Mouse (Mus musculus) liver, embryonic 14.5 days (tissue): ENCODE results near the gene Sox30. TPM values are rescaled to one million over a fixed set of nuclear protein-coding genes. Genes with fewer than 3 reads are reported as not detected.

ENCODE experiments used
- ATAC-seq: fragments of 200-750 bp; cut with Nextera tagmentation; 2 replicates; pipeline ENCODE4 v1.8.0; 2017; ENCODE audit warnings: moderate number of reproducible peaks, mild to moderate bottlenecking, moderate library complexity; ENCODE audit not compliant: insufficient read depth
- DNase-seq, 3 experiments: peaks; one replicate each; pipeline ENCODE4 v3.0.0-alpha.2; 2012 to 2013; ENCODE audit warnings: low read depth in 3 of 3, low spot score in 3 of 3
- H3K27ac ChIP-seq: fragments of 300-500 bp; sonication (generic); 2 replicates; pipeline ENCODE4 v1.5.1; 2014; ENCODE audit warnings: moderate library complexity, mild to moderate bottlenecking, control low read depth, inconsistent platforms
- H3K27me3 ChIP-seq: fragments of 300-500 bp; sonication (generic); 2 replicates; pipeline ENCODE4 v1.6.1; 2014; ENCODE audit warnings: mild to moderate bottlenecking, low read length, moderate library complexity; ENCODE audit not compliant: control insufficient read depth, insufficient read depth
- H3K36me3 ChIP-seq: fragments of 300-500 bp; sonication (generic); replicated peaks from 2 replicates; pipeline ENCODE4 v1.6.1; 2014; ENCODE audit warnings: low read depth; ENCODE audit not compliant: control insufficient read depth, insufficient read depth
- H3K4me1 ChIP-seq, 2 experiments: fragments of 200-500 bp in 1 of 2; fragments of 300-500 bp in 1 of 2; sonication (generic) in 1 of 2; replicated peaks; 2 replicates each; pipeline ENCODE4 v1.6.1; 2012 to 2014; ENCODE audit warnings: antibody characterized with exemption in 1 of 2, inconsistent platforms in 1 of 2, low read length in 1 of 2; ENCODE audit not compliant: control insufficient read depth in 2 of 2, insufficient read depth in 2 of 2
- H3K4me2 ChIP-seq: fragments of 300-500 bp; sonication (generic); 2 replicates; pipeline ENCODE4 v1.6.1; 2014; ENCODE audit warnings: low read depth, mild to moderate bottlenecking, control low read depth, moderate library complexity
- H3K4me3 ChIP-seq, 2 experiments: fragments of 200-500 bp in 1 of 2; fragments of 300-500 bp in 1 of 2; sonication (generic) in 1 of 2; 2 replicates each; pipeline ENCODE4 v1.5.1; 2012 to 2014; ENCODE audit warnings: low read depth in 2 of 2, low read length in 2 of 2, mild to moderate bottlenecking in 2 of 2, control low read depth in 1 of 2, inconsistent platforms in 1 of 2, moderate library complexity in 1 of 2; ENCODE audit not compliant: insufficient read depth in 1 of 2
- H3K9ac ChIP-seq: fragments of 300-500 bp; sonication (generic); replicated peaks from 2 replicates; pipeline ENCODE4 v1.6.1; 2014; ENCODE audit warnings: mild to moderate bottlenecking, control low read depth, moderate library complexity
- H3K9me3 ChIP-seq: fragments of 300-500 bp; sonication (generic); 2 replicates; pipeline ENCODE4 v1.6.1; 2016; ENCODE audit warnings: low read length, mixed read lengths; ENCODE audit not compliant: control insufficient read depth
- CTCF ChIP-seq: IDR thresholded peaks from 2 replicates; pipeline ENCODE4 v1.5.1; 2016; ENCODE audit warnings: antibody characterized with exemption, low read depth, control low read depth
- EP300 ChIP-seq: IDR thresholded peaks from 2 replicates; pipeline ENCODE4 v1.6.1; 2016; ENCODE audit warnings: antibody characterized with exemption, low read depth
- WGBS: fragments of 180-500 bp; shearing (Covaris S2); extraction: QIAGEN DNeasy Blood & Tissue Kit; methylation state at CpG from one replicate; pipeline ENCODE4 v1.1.7; 2014; ENCODE audit not compliant: insufficient replicate concordance; 5-methylcytosine and 5-hydroxymethylcytosine counted together
- polyA plus RNA-seq, 2 experiments: library from polyadenylated mRNA; depleted of rRNA in 1 of 2; stranded (reverse) in 1 of 2; unstranded in 1 of 2; fragments of >200 nt; fragmentation: Nextera tagmentation in 1 of 2; extraction: Ambion mirVana in 1 of 2; gene quantifications; 2 replicates each; pipeline versions ENCODE4 v1.2.1 to v1.2.3; 2012 to 2014

Gene Sox30
- polyA plus RNA-seq, 2 experiments: 0.02 TPM; not detected in 1

GRCm38 (mm10) chr11:45943108-45943705 lies 36.9 kb upstream of the Sox30 start:
- Histone ChIP-seq H3K9me3 (no peaks in the 10 kb centered on the region), H3K4me1 (peaks cover 5 to 8% of the 10 kb centered on the region in 2 experiments), H3K4me3 (peak overlapping the region; percentile 81 to 96; a peak in 3 of 4 replicates), H3K9ac (peak overlapping the region; percentile 79), H3K36me3 (no peaks in the 10 kb centered on the region; the same call in 1 of the 2 replicates), H3K27ac (no peak overlapping the region), H3K27me3 (no peaks in the 10 kb centered on the region), H3K4me2 (peak overlapping the region; percentile 99)
- DNase-seq: no peak
- 71% methylated on average over 7 of the region's 7 CpGs for WGBS
- ATAC-seq: no peak
- TF ChIP-seq CTCF (no peak), EP300 (no peak)

- WGBS: under 1% methylated on average over 49 of the region's 49 CpGs
- ATAC-seq: no peak; the same call in 1 of the 2 replicates
Observed at GRCm38 (mm10) chr11:45943891-45944642, 36.0 kb upstream of the Sox30 start.

GRCm38 (mm10) chr11:45944643-45945156 lies 35.4 kb upstream of the Sox30 start, which contains the start of gene Lsm11:
Gene Lsm11 (minus strand): TSS chr11:45944935.
- Histone ChIP-seq H3K36me3 (peaks cover 5% of the 10 kb centered on the region), H3K27ac (no peak within 1 kb of the TSS), H3K9me3 (no peaks in the 10 kb centered on the region), H3K4me1 (peaks cover 5 to 8% of the 10 kb centered on the region in 2 experiments), H3K4me2 (peak within 1 kb of the TSS; percentile 99), H3K27me3 (no peaks in the 10 kb centered on the region), H3K4me3 (peak within 1 kb of the TSS; percentile 81 to 96), H3K9ac (peak within 1 kb of the TSS; percentile 79)
- peak; percentile 92 for ATAC-seq
- DNase-seq: peak; percentile 81 to 86 (median 84)
- under 1% methylated on average over 55 of the region's 55 CpGs for WGBS
- TF ChIP-seq EP300 (no peak), CTCF (peak; percentile 98)

More at GRCm38 (mm10) chr11:45943891-45944642, 36.0 kb upstream of the Sox30 start:
- Histone ChIP-seq H3K4me3 (peak overlapping the region; percentile 81 to 96), H3K27ac (no peak overlapping the region), H3K36me3 (no peaks in the 10 kb centered on the region), H3K4me2 (peak overlapping the region; percentile 99), H3K9ac (peak overlapping the region; percentile 79), H3K4me1 (peaks cover 5 to 8% of the 10 kb centered on the region in 2 experiments), H3K9me3 (no peaks in the 10 kb centered on the region), H3K27me3 (no peaks in the 10 kb centered on the region)
- DNase-seq: no peak
- TF ChIP-seq CTCF (no peak), EP300 (no peak)

- TF ChIP-seq CTCF (no peak), EP300 (no peak)
- H3K36me3 ChIP-seq: peaks cover 7% of the 10 kb centered on the region
- no peak overlapping the region for H3K4me3 ChIP-seq
- no peaks in the 10 kb centered on the region for H3K27me3 ChIP-seq
- H3K27ac ChIP-seq: no peak overlapping the region
- H3K4me1 ChIP-seq: peaks cover 5 to 8% of the 10 kb centered on the region in 2 experiments
- H3K9ac ChIP-seq: no peak overlapping the region
- WGBS: 69% methylated on average over 4 of the region's 4 CpGs
- ATAC-seq (no peak), DNase-seq (no peak)
- no peak overlapping the region for H3K4me2 ChIP-seq
- H3K9me3 ChIP-seq: no peaks in the 10 kb centered on the region
Observed at GRCm38 (mm10) chr11:45946796-45947195, 33.3 kb upstream of the Sox30 start.

- Histone ChIP-seq H3K36me3 (peaks cover 7% of the 10 kb centered on the region), H3K9me3 (no peaks in the 10 kb centered on the region), H3K27me3 (no peaks in the 10 kb centered on the region), H3K4me1 (peaks cover 5 to 8% of the 10 kb centered on the region in 2 experiments), H3K27ac (no peak overlapping the region), H3K9ac (no peak overlapping the region), H3K4me2 (no peak overlapping the region), H3K4me3 (no peak overlapping the region)
- no peak for DNase-seq
- WGBS: 50% methylated on average over 2 of the region's 2 CpGs
- no peak for ATAC-seq
- no peak for TF ChIP-seq EP300
Observed at GRCm38 (mm10) chr11:45947491-45947890, 32.6 kb upstream of the Sox30 start.
